8 mouse cellular contexts compared by ENCODE assay signal in the genomic region with DNA sequence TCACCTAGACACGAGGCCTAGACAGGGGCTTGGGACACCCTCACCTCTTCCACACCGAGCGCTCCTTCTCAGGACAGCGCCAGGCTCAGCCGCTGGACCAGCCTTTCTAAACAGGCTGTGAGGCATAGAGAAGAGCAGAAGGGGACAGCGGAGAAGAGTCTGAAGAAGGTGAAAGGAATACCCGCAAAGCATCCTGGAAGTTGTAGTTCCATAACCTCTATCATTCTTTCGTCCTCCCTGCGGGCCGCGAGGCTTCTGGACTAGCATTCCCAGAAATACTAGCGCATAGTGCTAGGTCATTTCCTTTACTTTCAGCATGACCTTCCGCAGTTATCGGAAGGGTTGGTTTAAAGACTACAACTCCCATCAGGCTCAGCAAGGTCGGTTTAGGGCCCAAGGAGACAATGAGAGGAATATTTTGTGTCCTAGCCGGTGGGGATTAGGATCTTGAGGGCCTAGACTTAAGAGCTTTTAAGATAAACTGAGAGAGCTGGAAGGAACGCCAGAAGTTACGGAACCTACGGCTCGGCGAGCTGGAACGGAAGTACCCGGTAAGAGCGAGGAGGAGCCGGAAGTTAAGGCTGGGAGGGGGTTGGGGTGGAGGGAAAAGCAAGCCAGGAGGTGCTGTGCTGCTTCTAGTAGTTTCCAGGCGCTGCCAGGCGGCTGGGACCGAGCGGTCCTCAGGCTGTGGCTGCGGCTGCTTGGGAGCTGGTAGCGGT. TPM values are rescaled to one million over a fixed set of nuclear protein-coding genes. Genes with fewer than 3 reads are reported as not detected.
A peak's percentile ranks its signal among the peaks of the same experiment; 100 is the strongest.
DNase-seq lines count a peak whose midpoint lies in the region; ATAC-seq lines count a peak whose summit lies in the region.

A gene (minus strand): TSS at position 149 of the 719 bp plus-strand sequence.
A gene (plus strand): TSS at position 372 of the 719 bp plus-strand sequence.

- peak; percentile 96 for DNase-seq in NIH3T3 (ENCODE audit: low read depth)
- DNase-seq in cerebellum, adult 9-11 months: peak; percentile 95
- DNase-seq in frontal cortex, adult 2 months (ENCODE audit: extremely low spot score in 1 of 2, low spot score in 1 of 2): peak; percentile 95 to 96
- peak; percentile 94 for DNase-seq in hindbrain, embryonic 11.5 days (ENCODE audit: low spot score)
- DNase-seq in layer of hippocampus, postnatal 10 days (ENCODE audit: low spot score in 2 of 2): peak; percentile 81 to 84
- DNase-seq in lung, postnatal 10 days: peak; percentile 94
- DNase-seq in ovary, postnatal 36 days (ENCODE audit: low spot score): peak; percentile 79
- DNase-seq in thymus, postnatal 25 days: peak; percentile 86

- H3K27ac ChIP-seq in hindbrain, embryonic 11.5 days (ENCODE audit: low read depth, low read length): peak within 1 kb of the TSS; percentile 68

- peaks cover 4% of the 10 kb centered on the region; the same call in 1 of the 2 replicates for H3K4me1 ChIP-seq in hindbrain, embryonic 11.5 days (replicated peaks; ENCODE audit: control insufficient read depth, insufficient read depth, low read length)

- peak within 1 kb of the TSS; percentile 90 for H3K9ac ChIP-seq in hindbrain, embryonic 11.5 days (ENCODE audit: low read depth, low read length)

- no peaks in the 10 kb centered on the region for H3K27me3 ChIP-seq in hindbrain, embryonic 11.5 days (ENCODE audit: control insufficient read depth, insufficient read depth, low read length)

- H3K4me3 ChIP-seq in hindbrain, embryonic 11.5 days (ENCODE audit: low read depth, low read length): peak within 1 kb of the TSS; percentile 62

- ATAC-seq in hindbrain, embryonic 11.5 days (ENCODE audit: low FRiP score): peak; percentile 98

- peaks cover 9% of the 10 kb centered on the region for H3K36me3 ChIP-seq in hindbrain, embryonic 11.5 days (ENCODE audit: control insufficient read depth, insufficient read depth, low read length)

- WGBS in hindbrain, embryonic 11.5 days: under 1% methylated on average over 31 of the region's 31 CpGs

- no peaks in the 10 kb centered on the region for H3K9me3 ChIP-seq in hindbrain, embryonic 11.5 days (ENCODE audit: control insufficient read depth, low read length)

- H3K4me2 ChIP-seq in hindbrain, embryonic 11.5 days (replicated peaks; ENCODE audit: low read depth, low read length): peak within 1 kb of the TSS; percentile 92

RNA-seq across cellular contexts. Expression of the first gene that starts in this region (rescaled TPM):
- polyA plus RNA-seq in frontal cortex, adult 2 months (2012; rRNA removed): 66.9 and 72.8 TPM in 2 replicates
- 62.3 and 65.6 TPM in 2 replicates for polyA plus RNA-seq in hindbrain, embryonic 11.5 days (2014; fragmentation: Nextera tagmentation; extraction: Ambion mirVana)
- total RNA-seq in layer of hippocampus, postnatal 10 days (2021): 10 to 100 TPM; 54.9 to 61.5 TPM

RNA-seq across cellular contexts. Expression of the second gene that starts in this region (rescaled TPM):
- 177 and 187 TPM in 2 replicates for polyA plus RNA-seq in frontal cortex, adult 2 months (2012; rRNA removed)
- polyA plus RNA-seq in hindbrain, embryonic 11.5 days (2014; fragmentation: Nextera tagmentation; extraction: Ambion mirVana): 210 and 222 TPM in 2 replicates
- 100 to 1,000 TPM; 151 to 153 TPM for total RNA-seq in layer of hippocampus, postnatal 10 days (2021)

Comparison
In these comparisons a context has a peak if more than half of its experiments do, and no peak if none do; other contexts are left out.
1. Peak in every context shown above with its lines: DNase-seq, ATAC-seq, H3K4me3 ChIP-seq and H3K27ac ChIP-seq.